Mouse (Mus musculus): ENCODE measurements around the gene Gm37596.
"Not testable (repeated sequence)": the region's sequence is repeated elsewhere in the genome, so short reads cannot be mapped to it uniquely, and the experiment has no call there.

Gm37596 gene

DNA sequence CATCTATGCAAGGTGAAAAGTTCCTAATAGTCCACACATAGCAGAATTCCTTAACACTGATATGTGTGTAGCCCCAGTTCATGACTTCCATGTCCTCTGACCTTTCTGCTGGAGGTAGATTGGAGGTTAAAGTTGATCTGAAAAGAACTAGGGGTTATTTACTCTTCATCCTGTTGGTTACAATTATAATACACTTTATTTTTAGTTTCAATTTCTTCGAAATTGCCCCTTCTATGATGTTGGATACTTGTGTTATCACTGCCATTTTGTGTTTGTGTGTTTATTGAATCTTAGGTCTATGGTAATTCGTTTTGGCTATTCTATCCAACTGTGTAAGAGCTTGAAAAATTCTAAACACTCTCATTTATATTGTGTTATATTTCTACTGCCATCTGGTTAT is at the start of gene Gm37596:
Gm37596 (minus strand) TSS at position 101 of the 400 bp plus-strand sequence.
- not testable (repeated sequence) for DNase-seq

DNA sequence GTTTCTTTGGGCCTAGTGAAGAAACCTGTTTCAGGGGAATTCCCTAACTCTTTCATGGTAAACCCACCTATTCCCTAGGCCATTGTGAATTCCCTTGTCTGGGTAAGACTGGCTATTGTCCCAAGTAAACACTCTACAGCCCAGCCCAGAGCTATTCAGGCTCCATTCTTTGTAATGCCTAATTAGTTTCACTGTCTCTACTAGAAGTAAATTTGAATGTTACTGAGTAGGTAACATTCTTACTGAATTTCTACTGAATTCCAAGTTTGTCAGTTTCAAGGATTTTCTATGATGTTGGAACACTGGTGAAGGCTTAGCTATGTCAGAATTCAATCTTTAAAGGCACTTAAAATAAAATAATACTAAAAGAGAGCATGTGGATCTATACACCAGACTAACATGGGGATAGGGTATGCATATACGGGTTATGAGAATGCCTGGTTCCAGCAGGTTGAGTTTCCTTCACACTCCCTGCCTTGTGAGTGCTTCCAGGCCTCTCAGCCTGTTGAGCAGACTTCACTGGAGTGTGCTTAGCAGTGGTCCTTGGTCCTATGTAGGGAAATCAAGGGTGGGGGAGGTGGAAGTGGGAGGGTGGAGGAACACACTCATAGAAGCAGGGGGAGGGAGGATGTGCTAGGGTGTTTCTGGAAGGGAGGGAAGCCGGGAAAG is 16.2 kb upstream of the Gm37596 start:
- DNase-seq = not testable (repeated sequence)

DNA sequence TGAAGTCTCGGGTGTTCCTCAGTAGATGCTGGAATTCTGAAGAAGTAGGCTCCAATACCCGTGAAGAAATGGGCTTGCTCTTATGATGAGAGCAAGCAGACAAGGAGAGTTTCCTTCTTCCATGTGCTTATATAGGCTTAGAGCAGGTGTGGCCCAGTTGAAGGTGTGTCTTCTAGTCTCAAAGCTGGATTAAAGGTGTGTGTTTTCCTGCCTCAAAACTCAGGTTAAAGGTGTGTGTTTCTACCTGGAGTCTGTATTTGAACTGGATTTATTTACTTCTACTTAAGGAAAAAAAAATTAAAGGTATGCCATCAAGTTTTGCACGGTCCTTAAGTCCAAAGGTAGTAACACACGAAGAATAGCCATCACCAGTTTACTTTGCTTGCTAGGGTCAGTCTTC is 16.7 kb downstream of the Gm37596 start, which contains the start of gene Tdpoz1:
Tdpoz1 (minus strand) TSS at position 101 of the 400 bp plus-strand sequence.
- DNase-seq = not testable (repeated sequence)

DNA sequence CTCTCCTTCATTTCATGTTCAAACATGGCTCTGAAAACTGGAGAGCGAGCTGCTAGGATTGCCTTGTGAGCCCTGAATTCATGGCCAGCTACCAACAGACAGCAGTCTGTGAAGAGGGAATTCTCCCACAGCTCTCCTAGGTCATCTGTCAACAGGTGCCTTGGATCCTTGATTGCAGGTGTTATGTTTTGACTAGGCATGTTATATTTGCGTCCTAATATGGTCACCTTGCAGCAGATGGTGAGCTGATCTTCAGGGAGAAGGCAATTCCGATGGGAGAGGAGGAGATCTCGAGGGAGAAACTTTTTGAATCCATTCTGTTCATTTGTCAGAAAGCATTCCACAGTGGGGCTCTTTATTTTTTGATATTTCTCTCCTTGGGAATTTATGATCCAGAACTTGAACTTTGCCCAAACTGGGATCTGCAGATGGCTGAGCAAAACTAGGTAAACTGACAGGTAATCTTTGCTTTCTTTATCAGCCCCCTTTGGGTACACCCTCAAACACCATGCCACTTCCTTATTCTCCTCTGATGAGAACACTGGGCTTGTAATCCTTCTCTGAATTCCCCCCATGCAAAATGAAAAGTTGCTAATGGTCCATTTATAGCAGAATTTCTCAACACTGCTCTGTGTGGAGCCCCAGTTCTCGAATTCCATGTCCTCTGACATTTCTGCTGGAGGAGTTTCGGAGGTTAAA is 21.9 kb downstream of the Gm37596 start:
- not testable (repeated sequence) for DNase-seq

DNA sequence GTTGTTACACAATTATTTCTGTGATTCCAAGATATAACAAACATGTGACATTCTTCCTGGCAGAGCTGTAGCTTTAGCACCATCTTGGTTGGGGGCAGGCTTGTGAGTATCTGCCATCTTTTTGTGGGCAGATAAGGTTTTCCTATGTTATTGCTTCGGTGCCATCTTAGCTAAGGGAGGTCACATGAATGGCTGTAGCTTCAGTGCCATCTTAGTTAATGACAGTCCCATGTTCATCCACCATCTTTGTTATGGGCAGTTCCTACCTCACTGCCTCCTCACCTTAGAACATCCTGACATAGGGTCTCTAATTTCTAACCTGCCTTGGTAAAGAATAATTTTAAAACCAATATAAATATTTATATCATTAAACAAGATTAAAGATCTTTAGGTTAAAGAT is 38.6 kb downstream of the Gm37596 start:
- no peak for DNase-seq

DNA sequence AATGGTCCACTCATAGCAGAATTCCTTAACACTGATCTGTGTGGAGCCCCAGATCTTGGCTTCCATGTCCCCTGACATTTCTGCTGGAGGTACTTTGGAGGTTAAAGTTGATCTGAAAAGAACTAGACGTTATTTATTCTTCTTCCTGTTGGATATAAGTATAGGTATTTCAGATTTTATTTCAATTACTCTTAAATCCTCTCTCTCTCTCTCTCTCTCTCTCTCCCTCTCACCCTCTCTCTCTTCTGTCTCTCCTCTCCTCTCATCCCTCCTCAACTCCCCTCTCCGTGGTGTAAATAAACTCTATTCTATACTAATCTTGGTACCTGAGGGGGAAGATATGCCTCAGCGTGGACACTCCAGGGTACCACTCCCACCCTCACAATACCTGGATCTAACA is 40.3 kb downstream of the Gm37596 start, which contains the start of gene Tdpoz2:
Tdpoz2 (minus strand) TSS at position 101 of the 400 bp plus-strand sequence.
- no peak for DNase-seq

All from kidney, postnatal 25 days (tissue).